Mouse (Mus musculus): ENCODE results near the gene Rrn3. TPM values are rescaled to one million over a fixed set of nuclear protein-coding genes. Genes with fewer than 3 reads are reported as not detected.

The Rrn3 gene
- polyA plus RNA-seq, 1 experiment from 2014 or later = 66.1 TPM

GRCm38 (mm10) chr16:13812152-13812551, 31.6 kb downstream of the Rrn3 start:
- DNase-seq = no peak
- H3K36me3 ChIP-seq (ENCODE audit: insufficient read depth) = peaks cover 85% of the 10 kb centered on the region
- no peak overlapping the region for H3K4me3 ChIP-seq (ENCODE audit: low read depth, low read length)
- ATAC-seq (ENCODE audit: insufficient read depth) = no peak
- no peaks in the 10 kb centered on the region for H3K4me1 ChIP-seq (ENCODE audit: insufficient read depth)
- TF ChIP-seq CTCF (IDR thresholded peaks at IDR 0.05; ENCODE audit: low read depth) = no peak
- H3K27ac ChIP-seq (ENCODE audit: low read depth) = no peak overlapping the region
- H3K4me2 ChIP-seq = no peak overlapping the region
- H3K9me3 ChIP-seq (ENCODE audit: low read depth, low read length) = no peaks in the 10 kb centered on the region
- 84% methylated on average over 6 of the region's 6 CpGs for WGBS
- no peak overlapping the region for H3K9ac ChIP-seq
- no peaks in the 10 kb centered on the region for H3K27me3 ChIP-seq (ENCODE audit: insufficient read depth, low read length)

- Histone ChIP-seq H3K4me3 (ENCODE audit: low read depth, low read length) (no peak overlapping the region), H3K4me2 (no peak overlapping the region), H3K9ac (no peak overlapping the region), H3K9me3 (ENCODE audit: low read depth, low read length) (no peaks in the 10 kb centered on the region), H3K27me3 (ENCODE audit: insufficient read depth, low read length) (no peaks in the 10 kb centered on the region), H3K27ac (ENCODE audit: low read depth) (no peak overlapping the region), H3K4me1 (ENCODE audit: insufficient read depth) (no peaks in the 10 kb centered on the region), H3K36me3 (ENCODE audit: insufficient read depth) (peaks cover 76% of the 10 kb centered on the region)
- TF ChIP-seq CTCF (IDR thresholded peaks at IDR 0.05; ENCODE audit: low read depth) = no peak
- ATAC-seq (ENCODE audit: insufficient read depth) = no peak
- no peak for DNase-seq
- WGBS = 91% methylated on average over 3 of the region's 3 CpGs
Observed at GRCm38 (mm10) chr16:13813200-13813599, 32.7 kb downstream of the Rrn3 start.

GRCm38 (mm10) chr16:13818560-13819393, 38.3 kb downstream of the Rrn3 start, which contains the start of gene Ntan1:
Ntan1 (plus strand) TSS chr16:13818845.
- TF ChIP-seq CTCF (IDR thresholded peaks at IDR 0.05; ENCODE audit: low read depth) = no peak
- Histone ChIP-seq H3K4me3 (ENCODE audit: low read depth, low read length) (peak within 1 kb of the TSS; percentile 81), H3K36me3 (ENCODE audit: insufficient read depth) (peaks cover 22% of the 10 kb centered on the region), H3K9me3 (ENCODE audit: low read depth, low read length) (no peaks in the 10 kb centered on the region), H3K4me1 (ENCODE audit: insufficient read depth) (peaks cover 3% of the 10 kb centered on the region), H3K9ac (peak within 1 kb of the TSS; percentile 90), H3K4me2 (peak within 1 kb of the TSS; percentile 79), H3K27me3 (ENCODE audit: insufficient read depth, low read length) (no peaks in the 10 kb centered on the region), H3K27ac (ENCODE audit: low read depth) (peak within 1 kb of the TSS; percentile 93)
- DNase-seq = peak; percentile 98
- under 1% methylated on average over 58 of the region's 58 CpGs for WGBS
- ATAC-seq (ENCODE audit: insufficient read depth) = peak; percentile 97

GRCm38 (mm10) chr16:13819394-13819743, 38.9 kb downstream of the Rrn3 start:
- Histone ChIP-seq H3K9me3 (ENCODE audit: low read depth, low read length) (no peaks in the 10 kb centered on the region), H3K4me2 (peak overlapping the region; percentile 79), H3K9ac (peak overlapping the region; percentile 90), H3K27me3 (ENCODE audit: insufficient read depth, low read length) (no peaks in the 10 kb centered on the region), H3K27ac (ENCODE audit: low read depth) (peak overlapping the region; percentile 93), H3K4me3 (ENCODE audit: low read depth, low read length) (peak overlapping the region; percentile 81), H3K4me1 (ENCODE audit: insufficient read depth) (peaks cover 3% of the 10 kb centered on the region), H3K36me3 (ENCODE audit: insufficient read depth) (peaks cover 17% of the 10 kb centered on the region)
- ATAC-seq (ENCODE audit: insufficient read depth) = peak; percentile 61
- WGBS = under 1% methylated on average over 36 of the region's 36 CpGs
- no peak for TF ChIP-seq CTCF (IDR thresholded peaks at IDR 0.05; ENCODE audit: low read depth)
- no peak for DNase-seq

GRCm38 (mm10) chr16:13819806-13820500, 39.4 kb downstream of the Rrn3 start:
- TF ChIP-seq CTCF (IDR thresholded peaks at IDR 0.05; ENCODE audit: low read depth) = no peak
- Histone ChIP-seq H3K4me1 (ENCODE audit: insufficient read depth) (peaks cover 3% of the 10 kb centered on the region), H3K4me3 (ENCODE audit: low read depth, low read length) (peak overlapping the region; percentile 81), H3K27me3 (ENCODE audit: insufficient read depth, low read length) (no peaks in the 10 kb centered on the region), H3K4me2 (peak overlapping the region; percentile 79), H3K27ac (ENCODE audit: low read depth) (peak overlapping the region; percentile 93), H3K9ac (peak overlapping the region; percentile 90), H3K9me3 (ENCODE audit: low read depth, low read length) (no peaks in the 10 kb centered on the region), H3K36me3 (ENCODE audit: insufficient read depth) (peaks cover 11% of the 10 kb centered on the region; the same call in 1 of the 2 replicates)
- 25% methylated on average over 12 of the region's 12 CpGs for WGBS
- DNase-seq = peak; percentile 43
- no peak for ATAC-seq (ENCODE audit: insufficient read depth)

- no peaks in the 10 kb centered on the region for H3K9me3 ChIP-seq (ENCODE audit: low read depth, low read length)
- H3K27me3 ChIP-seq (ENCODE audit: insufficient read depth, low read length) = no peaks in the 10 kb centered on the region
- WGBS = 93% methylated on average over 5 of the region's 5 CpGs
- ATAC-seq (ENCODE audit: insufficient read depth) (no peak), DNase-seq (no peak)
- peaks cover 3% of the 10 kb centered on the region for H3K4me1 ChIP-seq (ENCODE audit: insufficient read depth)
- 0 out of 2 replicates have a peak, but pooled peaks cover 7% of the 10 kb centered on the region for H3K36me3 ChIP-seq (ENCODE audit: insufficient read depth)
- H3K9ac ChIP-seq = no peak overlapping the region
- no peak overlapping the region for H3K27ac ChIP-seq (ENCODE audit: low read depth)
- no peak for TF ChIP-seq CTCF (IDR thresholded peaks at IDR 0.05; ENCODE audit: low read depth)
- peak overlapping the region; percentile 81 for H3K4me3 ChIP-seq (ENCODE audit: low read depth, low read length)
- peak overlapping the region; percentile 79 for H3K4me2 ChIP-seq
Observed at GRCm38 (mm10) chr16:13820771-13821170, 40.3 kb downstream of the Rrn3 start.
